Mouse (Mus musculus) adrenal gland, postnatal 4 days (tissue): ENCODE measurements around the gene Atn1. TPM values are rescaled to one million over a fixed set of nuclear protein-coding genes. Genes with fewer than 3 reads are reported as not detected.
A peak's percentile ranks its signal among the peaks of the same experiment; 100 is the strongest.

Experiments used
- DNase-seq, 2 experiments: peaks; one replicate each; pipeline ENCODE4 v3.0.0; 2021 to 2022; ENCODE audit warnings: low spot score in 2 of 2, mixed read lengths in 2 of 2
- total RNA-seq, 2 experiments: library from RNA; stranded (reverse); gene quantifications; 2 replicates each; pipeline ENCODE4 v1.2.3; 2021

The Atn1 gene
- total RNA-seq, 2 experiments from 2014 or later = 99.7 to 111 TPM

GRCm38 (mm10) chr6:124769101-124769765, 12.9 kb upstream of the Atn1 start, which contains the start of gene Eno2:
Gene Eno2, minus strand, starts transcription at chr6:124769673.
- DNase-seq = no peak

- DNase-seq = no peak
Measured at GRCm38 (mm10) chr6:124768704-124769044, 12.3 kb upstream of the Atn1 start.

- no peak for DNase-seq
Measured at GRCm38 (mm10) chr6:124767920-124768703, 11.8 kb upstream of the Atn1 start.

- no peak for DNase-seq
Measured at GRCm38 (mm10) chr6:124767536-124767919, 11.2 kb upstream of the Atn1 start.

- no peak for DNase-seq
Measured at GRCm38 (mm10) chr6:124765951-124766350, 9.6 kb upstream of the Atn1 start.

- peak in 1 of 2 experiments; percentile 73 for DNase-seq
Measured at GRCm38 (mm10) chr6:124759259-124759658, 2.9 kb upstream of the Atn1 start.

- no peak for DNase-seq
Measured at GRCm38 (mm10) chr6:124758849-124759232, 2.5 kb upstream of the Atn1 start.

- DNase-seq = no peak
Measured at GRCm38 (mm10) chr6:124757909-124758848, 1.9 kb upstream of the Atn1 start.

GRCm38 (mm10) chr6:124757351-124757880, 1.1 kb upstream of the Atn1 start:
- DNase-seq = no peak

GRCm38 (mm10) chr6:124756652-124757350, 477 bp upstream of the Atn1 start:
- peak; percentile 69 to 70 for DNase-seq

- no peak for DNase-seq
Measured at GRCm38 (mm10) chr6:124755306-124755705, 1.0 kb downstream of the Atn1 start.

GRCm38 (mm10) chr6:124753861-124754260, 2.5 kb downstream of the Atn1 start:
- no peak for DNase-seq

GRCm38 (mm10) chr6:124750405-124750804, 5.9 kb downstream of the Atn1 start:
- DNase-seq = no peak

- DNase-seq = no peak
Measured at GRCm38 (mm10) chr6:124746654-124747632, 9.4 kb downstream of the Atn1 start.

- no peak for DNase-seq
Measured at GRCm38 (mm10) chr6:124746296-124746605, 10.1 kb downstream of the Atn1 start.

- DNase-seq = peak; percentile 91
Measured at GRCm38 (mm10) chr6:124745490-124746295, 10.6 kb downstream of the Atn1 start.

- DNase-seq = no peak
Measured at GRCm38 (mm10) chr6:124744755-124745321, 11.5 kb downstream of the Atn1 start.

- no peak for DNase-seq
Measured at GRCm38 (mm10) chr6:124743647-124744046, 12.7 kb downstream of the Atn1 start.
